Mouse (Mus musculus) subcutaneous adipose tissue, adult 2 months (tissue): ENCODE data around the gene Stip1. TPM values are rescaled to one million over a fixed set of nuclear protein-coding genes. Genes with fewer than 3 reads are reported as not detected.

Source experiments
- polyA plus RNA-seq: library from polyadenylated mRNA; depleted of rRNA; stranded (reverse); fragments of >200 nt; gene quantifications from 2 replicates; pipeline ENCODE4 v1.2.3, GENCODE M21; 2012; ENCODE audit warnings: low replicate concordance; rRNA removed

Stip1 gene
- polyA plus RNA-seq, result 43.5 and 72.9 TPM in 2 replicates

GRCm38 (mm10) chr19:7039841-7040636 is at the start of gene Stip1:
TSS of gene Stip1 (minus strand) at chr19:7039967.

GRCm38 (mm10) chr19:7056248-7057087 is 16.7 kb upstream of the Stip1 start, which contains the start of gene Macrod1:
TSS of gene Macrod1 (plus strand) at chr19:7056810.

GRCm38 (mm10) chr19:7019191-7019590 is 20.6 kb downstream of the Stip1 start, which contains the start of gene Fermt3:
TSS of gene Fermt3 (minus strand) at chr19:7019469.

GRCm38 (mm10) chr19:6996006-6996405 is 43.8 kb downstream of the Stip1 start, which contains the start of the genes Nudt22 and Trpt1:
TSS of gene Nudt22 (minus strand) at chr19:6996117.
TSS of gene Trpt1 (plus strand) at chr19:6996131.

GRCm38 (mm10) chr19:6992011-6992858 is 47.5 kb downstream of the Stip1 start, which contains the start of gene Dnajc4:
TSS of gene Dnajc4 (minus strand) at chr19:6992572.

GRCm38 (mm10) chr19:6987061-6987903 is 52.5 kb downstream of the Stip1 start, which contains the start of gene Vegfb:
TSS of gene Vegfb (minus strand) at chr19:6987651.

GRCm38 (mm10) chr19:6980381-6981093 is 59.2 kb downstream of the Stip1 start, which contains the start of gene Fkbp2:
TSS of gene Fkbp2 (minus strand) at chr19:6980501.

GRCm38 (mm10) chr19:6975537-6976521 is 63.9 kb downstream of the Stip1 start, which contains the start of gene Plcb3:
TSS of gene Plcb3 (minus strand) at chr19:6976470.

GRCm38 (mm10) chr19:6974211-6975205 is 65.3 kb downstream of the Stip1 start, which contains the start of gene Ppp1r14b:
TSS of gene Ppp1r14b (plus strand) at chr19:6974968.

Other genes with a start within 250 kb of the Stip1 start
- gene Rps6ka4, start 199.3 kb downstream of the Stip1 start, polyA plus RNA-seq, result 35.7 and 47.9 TPM in 2 replicates
- gene Ccdc88b, start 181.8 kb downstream of the Stip1 start, polyA plus RNA-seq, result 3.9 and 11.2 TPM in 2 replicates
- gene Trmt112, start 130.3 kb downstream of the Stip1 start, polyA plus RNA-seq, result 91.6 and 154 TPM in 2 replicates
- 149 and 307 TPM in 2 replicates for gene Prdx5, start 129.9 kb downstream of the Stip1 start, polyA plus RNA-seq
- gene Esrra, start 118.2 kb downstream of the Stip1 start, polyA plus RNA-seq, result 52.6 and 64.4 TPM in 2 replicates
- 0.11 and 2.8 TPM in 2 replicates for gene Catsperz, start 114.6 kb downstream of the Stip1 start, polyA plus RNA-seq
- 0.50 TPM in 1 of 2 replicates, not detected in the other for gene Kcnk4, start 105.5 kb downstream of the Stip1 start, polyA plus RNA-seq
- 80.9 and 93.8 TPM in 2 replicates for gene Bad, start 98.1 kb downstream of the Stip1 start, polyA plus RNA-seq
- gene Gpr137, start 97.5 kb downstream of the Stip1 start, polyA plus RNA-seq, result 85.5 and 94.5 TPM in 2 replicates
- 90.2 and 135 TPM in 2 replicates for gene Ppp1r14b, start 65.0 kb downstream of the Stip1 start, polyA plus RNA-seq
- gene Plcb3, start 63.5 kb downstream of the Stip1 start, polyA plus RNA-seq, result 70.5 and 107 TPM in 2 replicates
- 50.8 and 52.3 TPM in 2 replicates for gene Fkbp2, start 59.5 kb downstream of the Stip1 start, polyA plus RNA-seq
- 80.4 and 191 TPM in 2 replicates for gene Vegfb, start 52.3 kb downstream of the Stip1 start, polyA plus RNA-seq
- 62.4 and 78.9 TPM in 2 replicates for gene Dnajc4, start 47.4 kb downstream of the Stip1 start, polyA plus RNA-seq
- 33.0 and 41.1 TPM in 2 replicates for gene Nudt22, start 43.9 kb downstream of the Stip1 start, polyA plus RNA-seq
- 17.9 and 28.2 TPM in 2 replicates for gene Trpt1, start 43.8 kb downstream of the Stip1 start, polyA plus RNA-seq
- 15.6 and 20.8 TPM in 2 replicates for gene Fermt3, start 20.5 kb downstream of the Stip1 start, polyA plus RNA-seq
- 29.4 and 43.1 TPM in 2 replicates for gene Macrod1, start 16.8 kb upstream of the Stip1 start, polyA plus RNA-seq
- 0.29 and 3.7 TPM in 2 replicates for gene Flrt1, start 65.8 kb upstream of the Stip1 start, polyA plus RNA-seq
- 104 and 133 TPM in 2 replicates for gene Otub1, start 166.3 kb upstream of the Stip1 start, polyA plus RNA-seq
- gene Cox8a, start 177.6 kb upstream of the Stip1 start, polyA plus RNA-seq, result 1,853 and 2,406 TPM in 2 replicates
- gene Naa40, start 201.2 kb upstream of the Stip1 start, polyA plus RNA-seq, result 22.4 and 33.9 TPM in 2 replicates
- gene Rcor2, start 227.4 kb upstream of the Stip1 start, polyA plus RNA-seq, result 13.1 and 16.7 TPM in 2 replicates